Mouse (Mus musculus) NIH3T3 (cell line): ENCODE data around the gene A2ml1.
A peak's percentile ranks its signal among the peaks of the same experiment; 100 is the strongest.
"Not testable (repeated sequence)": the region's sequence is repeated elsewhere in the genome, so short reads cannot be mapped to it uniquely, and the experiment has no call there.

Experiments
- DNase-seq: peaks from one replicate; pipeline ENCODE4 v3.0.0-alpha.2; 2012; ENCODE audit warnings: low read depth

Gene A2ml1

DNA sequence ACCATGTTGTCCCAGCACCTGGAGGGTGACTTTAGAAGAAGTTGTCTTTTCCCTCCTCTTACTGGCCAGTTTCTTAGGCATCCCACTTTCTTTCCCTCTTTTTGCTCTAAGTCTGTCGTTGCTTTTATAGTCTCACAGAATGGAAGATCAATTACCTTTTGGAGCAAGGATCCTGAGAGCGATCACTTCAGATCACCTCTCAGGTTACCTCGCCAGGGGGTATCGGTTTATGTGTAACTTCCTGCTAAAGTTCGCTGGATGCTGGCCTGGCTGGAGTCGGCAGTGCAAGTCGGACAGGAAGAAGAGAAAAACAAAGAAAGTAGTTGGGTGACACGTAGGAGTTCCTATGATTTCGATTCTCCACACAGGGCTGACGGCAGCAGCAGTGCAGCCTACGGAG, at the start of gene A2ml1:
TSS of gene A2ml1 (minus strand) at position 101 of the 400 bp plus-strand sequence.
- no peak for DNase-seq

- peak; percentile 22 for DNase-seq
Observed at GRCm38 (mm10) chr6:128629771-128630739, 48.6 kb upstream of the A2ml1 start.

DNA sequence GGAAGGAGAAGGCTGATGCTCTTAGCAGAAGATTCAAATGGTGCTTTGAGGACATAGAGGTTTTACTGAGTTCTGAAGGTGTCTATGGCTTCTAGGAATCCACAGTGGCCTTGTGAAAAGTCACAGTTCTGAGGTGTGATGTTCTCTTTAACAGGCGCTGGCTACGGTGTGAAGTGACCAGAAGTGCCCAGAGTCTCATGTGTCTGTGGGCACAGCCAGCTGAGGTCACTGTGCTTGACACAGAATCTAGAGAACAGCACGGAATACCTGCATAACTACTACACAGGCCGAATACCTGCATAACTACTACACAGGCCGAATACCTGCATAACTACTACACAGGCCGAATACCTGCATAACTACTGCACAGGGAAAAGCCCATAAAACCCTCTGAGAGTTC, 43.8 kb upstream of the A2ml1 start:
- DNase-seq: not testable (repeated sequence)

DNA sequence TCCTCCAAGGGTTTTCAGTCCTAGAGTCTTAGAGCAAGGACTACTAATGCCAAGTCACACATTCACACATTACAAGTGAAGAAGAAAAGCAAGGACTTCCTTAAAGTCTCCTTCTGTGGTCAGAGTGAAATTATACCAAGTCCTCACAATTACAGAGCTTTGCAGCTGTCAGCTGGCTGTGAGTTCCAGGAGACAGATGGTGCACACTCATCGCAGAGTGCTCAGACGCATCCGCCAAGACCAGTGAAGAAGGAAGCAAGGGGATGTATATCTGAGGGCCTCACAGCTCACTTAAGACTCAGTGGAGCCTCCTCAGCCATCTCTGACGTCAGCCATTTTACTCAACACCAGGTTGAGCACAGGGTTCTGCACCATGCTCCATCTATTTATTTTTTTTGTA, 43.0 kb upstream of the A2ml1 start:
- DNase-seq: no peak

DNA sequence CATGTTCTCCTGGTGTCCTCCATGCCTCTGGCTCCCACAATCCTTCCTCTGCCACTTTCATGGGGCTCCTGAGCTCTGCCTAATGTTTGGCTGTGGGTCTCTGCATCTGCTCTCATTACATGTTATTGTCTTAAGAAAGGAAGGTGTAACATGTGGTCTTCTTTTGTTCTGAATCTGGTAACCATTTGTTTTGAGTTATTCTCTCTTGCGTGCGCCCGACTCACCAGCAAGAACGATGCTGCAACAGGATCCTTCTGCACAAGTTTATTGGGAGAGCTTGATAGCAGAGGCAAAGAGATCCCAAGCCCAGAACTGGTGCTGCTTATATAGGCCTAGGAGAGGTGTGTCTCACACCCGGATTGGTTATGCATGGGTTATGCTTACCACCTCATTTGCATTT, 42.0 kb upstream of the A2ml1 start, which contains the start of gene Klrb1a:
TSS of gene Klrb1a (minus strand) at position 101 of the 400 bp plus-strand sequence.
- not testable (repeated sequence) for DNase-seq

DNA sequence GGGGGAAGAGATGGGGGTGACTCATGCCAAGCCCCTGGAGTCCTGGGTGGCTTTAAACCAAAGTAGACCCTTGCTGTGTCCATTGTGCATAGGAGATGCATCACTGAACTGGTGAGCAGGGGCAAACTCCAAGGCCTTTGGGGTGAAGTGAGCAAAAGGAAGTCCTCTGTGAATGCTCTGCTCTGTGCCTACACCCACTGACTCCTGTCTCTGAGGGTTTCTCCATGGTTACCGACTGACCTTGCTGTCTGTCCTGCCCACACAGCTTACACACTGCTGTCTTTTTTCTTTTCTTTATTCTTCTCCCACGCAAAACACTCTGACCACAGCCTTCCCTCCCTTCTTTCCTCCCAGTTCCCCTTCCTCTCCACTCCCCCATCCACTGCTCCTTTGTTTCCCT, 41.3 kb upstream of the A2ml1 start:
- DNase-seq: no peak

- DNase-seq: no peak
Observed at GRCm38 (mm10) chr6:128606350-128606749, 24.9 kb upstream of the A2ml1 start.

- peak; percentile 57 for DNase-seq
Observed at GRCm38 (mm10) chr6:128604512-128604911, 23.1 kb upstream of the A2ml1 start.

DNA sequence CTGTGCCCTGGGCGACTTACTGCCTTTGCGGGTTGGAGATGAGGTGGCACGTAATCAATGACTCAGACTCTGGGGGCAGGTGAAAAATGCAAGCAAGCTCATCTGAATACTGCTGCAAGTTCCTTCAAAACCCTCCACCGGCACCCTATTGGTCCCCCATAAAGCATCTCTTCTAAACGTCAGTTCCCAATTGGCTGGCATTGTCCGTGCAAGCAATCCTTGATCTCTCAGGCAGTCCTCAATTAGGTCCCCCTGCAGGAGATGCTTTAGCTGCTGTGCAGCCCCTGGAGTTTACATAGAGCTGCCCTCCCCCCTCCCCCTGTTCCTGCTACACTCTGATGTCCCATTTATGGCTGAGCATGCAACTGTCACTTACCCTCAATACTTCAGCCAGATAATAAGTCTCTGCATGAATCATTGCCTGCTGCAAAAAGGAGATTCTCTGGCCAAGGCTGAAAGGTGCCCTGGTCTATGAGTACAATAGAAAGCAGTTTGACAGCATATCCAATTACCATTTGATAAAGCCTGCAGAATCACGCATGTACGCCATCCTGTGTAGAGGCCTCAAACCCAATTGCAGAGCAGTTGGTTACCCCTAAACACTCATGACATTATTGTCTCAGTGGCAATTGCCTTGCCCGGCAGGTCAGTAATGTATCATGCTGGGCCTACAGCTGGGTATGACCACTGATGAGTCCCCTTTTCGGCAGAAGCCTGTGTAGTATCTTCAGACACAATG, 21.2 kb upstream of the A2ml1 start:
- no peak for DNase-seq

- DNase-seq: no peak
Observed at GRCm38 (mm10) chr6:128602026-128602425, 20.6 kb upstream of the A2ml1 start.

GRCm38 (mm10) chr6:128599555-128599954, 18.1 kb upstream of the A2ml1 start:
- no peak for DNase-seq

DNA sequence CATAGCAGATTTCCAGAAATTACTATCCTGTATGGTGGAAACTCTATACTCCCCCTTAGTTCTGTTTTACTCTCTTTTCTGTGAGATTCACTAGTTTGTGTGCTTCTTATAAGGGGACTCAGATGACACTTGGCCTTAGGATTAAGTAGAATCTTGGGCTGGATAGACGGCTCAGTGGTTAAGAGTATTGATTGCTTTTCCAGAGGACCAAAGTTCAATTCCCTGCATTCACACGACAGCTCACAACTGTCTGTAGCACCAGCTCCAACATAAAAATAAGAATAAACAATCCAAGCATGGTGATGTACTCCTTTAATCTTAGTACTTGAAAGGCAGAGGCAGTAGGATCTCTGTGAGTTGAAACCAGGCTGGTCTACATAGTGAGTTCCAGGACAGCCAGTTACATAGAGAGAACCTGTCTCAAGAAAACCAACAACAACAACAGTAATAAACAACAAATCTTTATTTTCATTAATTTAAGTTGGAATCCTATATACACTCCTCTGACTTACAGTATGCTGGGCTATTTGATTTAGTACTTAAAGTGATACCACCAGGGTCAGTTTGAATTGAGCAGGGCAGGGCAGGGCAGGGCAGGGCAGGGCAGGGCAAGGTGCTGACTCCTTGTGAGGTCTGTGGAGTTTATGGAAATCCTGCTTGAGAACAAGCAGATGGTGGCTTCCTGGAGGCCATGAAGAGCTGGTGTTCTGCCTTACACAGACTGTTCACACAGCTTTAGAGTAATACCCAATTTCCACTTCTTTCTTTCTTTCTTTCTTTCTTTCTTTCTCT, 17.0 kb upstream of the A2ml1 start:
- DNase-seq: no peak

DNA sequence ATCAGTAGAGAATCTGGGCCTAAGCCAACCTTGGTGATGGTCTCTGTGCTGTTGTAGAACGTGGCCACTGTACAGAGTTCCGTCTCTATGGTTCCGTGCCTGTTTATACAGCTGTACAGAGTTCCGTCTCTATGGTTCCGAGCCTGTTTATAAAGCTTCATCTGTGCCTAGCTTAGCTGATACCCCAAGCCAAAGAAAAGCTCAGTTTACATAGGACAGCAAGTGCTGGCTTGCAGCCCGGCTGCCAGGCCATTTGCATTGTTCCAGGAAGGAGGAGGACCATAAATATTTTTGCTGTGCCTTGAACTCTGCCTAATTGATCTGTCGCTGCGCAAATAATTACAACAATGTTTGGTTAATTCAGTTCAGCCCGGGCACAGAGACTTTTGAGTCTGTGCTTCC, 15.7 kb upstream of the A2ml1 start:
- DNase-seq: no peak

GRCm38 (mm10) chr6:128594651-128595050, 13.2 kb upstream of the A2ml1 start:
- peak; percentile 28 for DNase-seq

GRCm38 (mm10) chr6:128589426-128589825, 8.0 kb upstream of the A2ml1 start:
- DNase-seq: no peak

GRCm38 (mm10) chr6:128587619-128588018, 6.2 kb upstream of the A2ml1 start:
- DNase-seq: no peak

GRCm38 (mm10) chr6:128585642-128586245, 4.3 kb upstream of the A2ml1 start:
- DNase-seq: no peak

DNA sequence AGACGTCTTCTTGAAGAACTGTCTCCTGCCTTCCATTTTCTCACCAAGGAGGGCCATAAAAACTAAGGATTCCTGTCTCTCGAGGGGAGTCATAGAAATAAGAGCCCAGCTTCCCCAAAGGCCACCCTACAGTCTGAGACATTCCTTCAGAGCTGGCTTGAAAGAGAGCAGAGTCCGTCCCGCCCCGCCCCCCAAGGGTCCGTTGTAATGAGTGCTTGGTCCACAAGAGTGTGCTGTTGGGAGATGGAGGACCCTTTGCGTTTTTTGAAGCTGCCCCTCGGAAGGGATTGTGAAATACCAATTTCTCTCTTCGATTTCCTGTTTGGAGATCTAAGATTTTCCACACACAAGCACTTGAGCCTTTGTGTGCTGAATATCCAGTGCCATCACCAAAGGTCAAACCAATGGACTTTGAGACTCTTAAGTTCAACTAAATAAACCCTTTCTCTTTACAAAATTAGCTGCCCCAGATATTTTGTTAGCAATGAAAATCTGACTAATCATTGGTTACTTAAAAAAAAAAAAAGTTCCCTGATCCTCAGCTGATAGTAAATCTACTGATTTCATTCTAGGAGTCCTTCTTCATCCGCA, 2.8 kb upstream of the A2ml1 start:
- DNase-seq: no peak

GRCm38 (mm10) chr6:128577301-128577700, 4.1 kb downstream of the A2ml1 start:
- DNase-seq: no peak

GRCm38 (mm10) chr6:128566589-128566988, 14.8 kb downstream of the A2ml1 start:
- no peak for DNase-seq

DNA sequence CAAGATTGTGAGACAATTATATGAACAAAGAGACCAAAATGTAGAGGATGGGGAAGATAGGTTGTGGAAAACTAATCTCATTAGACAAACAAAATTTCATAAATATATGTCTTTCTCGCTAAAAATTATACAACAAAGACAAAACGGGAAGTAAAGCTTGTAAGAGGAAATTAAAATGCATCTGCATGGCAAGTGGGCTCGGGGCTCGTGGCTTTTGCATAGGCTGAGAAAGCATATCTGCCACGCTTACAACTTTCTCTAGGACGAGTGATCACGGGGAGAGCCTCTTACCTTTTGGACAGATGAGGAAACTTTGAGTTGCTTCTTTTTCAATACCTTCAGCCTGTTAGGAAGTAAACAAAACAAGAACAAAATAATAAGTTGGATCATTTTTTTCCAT, 27.4 kb downstream of the A2ml1 start:
- DNase-seq: no peak
